Mouse (Mus musculus) kidney, adult 18-20 months (tissue): ENCODE measurements around the gene Pmepa1.

ENCODE experiments used
- DNase-seq: peaks from one replicate; pipeline ENCODE4 v3.0.0; 2021

The Pmepa1 gene

GRCm38 (mm10) chr2:173275343-173276201 lies 761 bp downstream of the Pmepa1 start:
- no peak for DNase-seq

GRCm38 (mm10) chr2:173274428-173275342 lies 1.6 kb downstream of the Pmepa1 start:
- no peak for DNase-seq

- DNase-seq = no peak
Observed at GRCm38 (mm10) chr2:173273885-173274284, 2.4 kb downstream of the Pmepa1 start.

GRCm38 (mm10) chr2:173272354-173272900 lies 3.9 kb downstream of the Pmepa1 start:
- no peak for DNase-seq

GRCm38 (mm10) chr2:173271541-173271940 lies 4.8 kb downstream of the Pmepa1 start:
- no peak for DNase-seq

GRCm38 (mm10) chr2:173270601-173271248 lies 5.6 kb downstream of the Pmepa1 start:
- no peak for DNase-seq

- DNase-seq = no peak
Observed at GRCm38 (mm10) chr2:173270196-173270595, 6.1 kb downstream of the Pmepa1 start.

- DNase-seq = no peak
Observed at GRCm38 (mm10) chr2:173267562-173267961, 8.8 kb downstream of the Pmepa1 start.

GRCm38 (mm10) chr2:173266349-173267112 lies 9.8 kb downstream of the Pmepa1 start:
- DNase-seq = no peak

- no peak for DNase-seq
Observed at GRCm38 (mm10) chr2:173265468-173266265, 10.7 kb downstream of the Pmepa1 start.

- DNase-seq = peak; percentile 81
Observed at GRCm38 (mm10) chr2:173264467-173265128, 11.7 kb downstream of the Pmepa1 start.

GRCm38 (mm10) chr2:173263636-173264330 lies 12.6 kb downstream of the Pmepa1 start:
- DNase-seq = peak; percentile 50

- peak; percentile 66 for DNase-seq
Observed at GRCm38 (mm10) chr2:173261497-173261896, 14.8 kb downstream of the Pmepa1 start.

- no peak for DNase-seq
Observed at GRCm38 (mm10) chr2:173258459-173259091, 17.8 kb downstream of the Pmepa1 start.

- peak; percentile 85 for DNase-seq
Observed at GRCm38 (mm10) chr2:173257610-173258009, 18.7 kb downstream of the Pmepa1 start.

GRCm38 (mm10) chr2:173256552-173256949 lies 19.8 kb downstream of the Pmepa1 start:
- no peak for DNase-seq

GRCm38 (mm10) chr2:173255810-173256551 lies 20.4 kb downstream of the Pmepa1 start:
- no peak for DNase-seq
